28 mouse cellular contexts compared by ENCODE assay signal in the genomic region with DNA sequence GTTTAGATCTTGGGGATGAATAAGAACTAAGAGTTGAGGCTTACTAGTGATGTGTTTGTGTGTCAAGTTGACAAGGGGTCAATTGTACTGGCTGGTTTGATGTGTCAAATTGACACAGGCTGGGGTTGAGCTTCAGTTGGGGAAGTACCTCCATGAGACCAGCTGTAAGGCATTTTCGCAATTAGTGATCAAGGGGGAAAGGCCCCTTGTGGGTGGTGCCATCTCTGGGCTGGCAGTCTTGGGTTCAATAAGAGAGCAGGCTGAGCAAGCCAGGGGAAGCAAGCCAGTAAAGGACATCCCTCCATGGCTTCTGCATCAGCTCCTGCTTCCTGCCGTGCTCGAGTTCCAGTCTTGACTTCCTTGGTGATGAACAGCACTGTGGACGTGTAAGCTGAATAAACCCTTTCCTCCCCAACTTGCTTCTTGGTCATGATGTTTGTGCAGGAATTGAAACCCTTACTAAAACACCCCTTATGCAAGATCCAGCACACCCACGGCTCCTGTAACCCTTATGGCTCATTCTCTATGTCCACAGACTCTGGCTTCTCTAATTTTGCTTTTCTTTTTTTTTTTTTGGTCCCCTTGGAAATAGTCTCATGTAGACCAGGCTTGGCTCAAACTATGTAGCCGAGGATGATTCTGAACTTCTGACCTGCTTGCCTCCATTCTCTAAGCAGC. TPM values are rescaled to one million over a fixed set of nuclear protein-coding genes. Genes with fewer than 3 reads are reported as not detected.
"Had no signal": no experiment of that assay in that cellular context is flagged by ENCODE, and none has a peak within 500 bp of the region (broad histone marks: within the 10 kb centered on the region; RNA-seq: fewer than 3 reads in every experiment).

No protein-coding gene starts in this region.

RNA-seq across cellular contexts. Expression of gene Hamp, which starts 8.3 kb away (rescaled TPM):
- total RNA-seq: gastrocnemius, adult 2 months; gastrocnemius, postnatal 10 days; gastrocnemius, postnatal 25 days; layer of hippocampus, adult 2 months; layer of hippocampus, postnatal 10 days; layer of hippocampus, postnatal 25 days; left cerebral cortex, adult 2 months; left cerebral cortex, postnatal 14 days; left cerebral cortex, postnatal 36 days had no signal
- polyA plus RNA-seq: frontal cortex, adult 2 months; heart, embryonic 10.5 days; heart, embryonic 12.5 days; heart, embryonic 14.5 days; heart, embryonic 16.5 days; hindbrain, embryonic 10.5 days; hindbrain, embryonic 12.5 days; hindbrain, embryonic 14.5 days; hindbrain, embryonic 16.5 days; inflammation-experienced regulatory T-cells, adult 6 months; intestine, postnatal 0 days; kidney, embryonic 14.5 days; kidney, embryonic 16.5 days; limb, embryonic 10.5 days; limb, embryonic 12.5 days; liver, embryonic 11.5 days had no signal

RNA-seq across cellular contexts. Expression of gene Hamp2, which starts 11.1 kb away (rescaled TPM):
- total RNA-seq: gastrocnemius, adult 2 months; gastrocnemius, postnatal 10 days; gastrocnemius, postnatal 25 days; gastrocnemius, postnatal 4 days; layer of hippocampus, adult 2 months; layer of hippocampus, postnatal 10 days; layer of hippocampus, postnatal 25 days; left cerebral cortex, adult 2 months; left cerebral cortex, postnatal 14 days; left cerebral cortex, postnatal 36 days had no signal
- polyA plus RNA-seq: frontal cortex, adult 2 months; heart, embryonic 10.5 days; heart, embryonic 12.5 days; heart, embryonic 14.5 days; heart, embryonic 16.5 days; hindbrain, embryonic 10.5 days; hindbrain, embryonic 12.5 days; hindbrain, embryonic 14.5 days; inflammation-experienced regulatory T-cells, adult 6 months; intestine, embryonic 15.5 days; intestine, postnatal 0 days; kidney, embryonic 14.5 days; kidney, embryonic 16.5 days; limb, embryonic 10.5 days; limb, embryonic 12.5 days; liver, embryonic 11.5 days had no signal

RNA-seq across cellular contexts. Expression of gene Mag, which starts 20.9 kb away (rescaled TPM):
- total RNA-seq: heart, adult 8-10 months had no signal
- polyA plus RNA-seq: heart, embryonic 12.5 days; heart, embryonic 14.5 days; inflammation-experienced regulatory T-cells, adult 6 months; limb, embryonic 10.5 days had no signal
